Mouse (Mus musculus): ENCODE measurements around the gene Ercc8. TPM values are rescaled to one million over a fixed set of nuclear protein-coding genes. Genes with fewer than 3 reads are reported as not detected.
A peak's percentile ranks its signal among the peaks of the same experiment; 100 is the strongest.

Gene Ercc8
- total RNA-seq, 2 experiments from 2014 or later, result 5.4 to 6.0 TPM

GRCm38 (mm10) chr13:108163912-108164311 lies 5.4 kb downstream of the Ercc8 start:
- no peak overlapping the region for H3K27ac ChIP-seq
- intact Hi-C loops (cut with DNase I), result loop anchor here (10.0 kb wide), 1 partner anchor 161 kb away; no protein-coding TSS in a partner anchor
- H3K4me3 ChIP-seq, result no peak overlapping the region
- TF ChIP-seq CTCF (IDR thresholded peaks at IDR 0.05), result no peak
- no peak for DNase-seq

- DNase-seq, result no peak
Measured at GRCm38 (mm10) chr13:108164621-108165020, 6.1 kb downstream of the Ercc8 start.

GRCm38 (mm10) chr13:108170002-108170401 lies 11.5 kb downstream of the Ercc8 start:
- Histone ChIP-seq H3K4me3 (no peak overlapping the region), H3K27ac (no peak overlapping the region)
- no peak for DNase-seq
- no peak for TF ChIP-seq CTCF (IDR thresholded peaks at IDR 0.05)
- intact Hi-C loops (cut with DNase I), result no loop called here

More at GRCm38 (mm10) chr13:108164621-108165020, 6.1 kb downstream of the Ercc8 start:
- intact Hi-C loops (cut with DNase I), result loop anchor here (10.0 kb wide), 1 partner anchor 160 kb away; no protein-coding TSS in a partner anchor
- Histone ChIP-seq H3K4me3 (no peak overlapping the region), H3K27ac (no peak overlapping the region)
- TF ChIP-seq CTCF (IDR thresholded peaks at IDR 0.05), result no peak

GRCm38 (mm10) chr13:108170511-108170910 lies 12.0 kb downstream of the Ercc8 start:
- Histone ChIP-seq H3K27ac (no peak overlapping the region), H3K4me3 (no peak overlapping the region)
- intact Hi-C loops (cut with DNase I), result no loop called here
- TF ChIP-seq CTCF (IDR thresholded peaks at IDR 0.05), result no peak
- DNase-seq, result no peak

GRCm38 (mm10) chr13:108179618-108180017 lies 21.1 kb downstream of the Ercc8 start:
- TF ChIP-seq CTCF (IDR thresholded peaks at IDR 0.05), result no peak
- intact Hi-C loops (cut with DNase I), result no loop called here
- Histone ChIP-seq H3K27ac (no peak overlapping the region), H3K4me3 (no peak overlapping the region)
- DNase-seq, result no peak

- H3K27ac ChIP-seq, result no peak overlapping the region
- DNase-seq, result no peak
- no peak overlapping the region for H3K4me3 ChIP-seq
- intact Hi-C loops (cut with DNase I), result no loop called here
- no peak for TF ChIP-seq CTCF (IDR thresholded peaks at IDR 0.05)
Measured at GRCm38 (mm10) chr13:108180821-108181220, 22.3 kb downstream of the Ercc8 start.

GRCm38 (mm10) chr13:108184743-108185255 lies 26.3 kb downstream of the Ercc8 start:
- intact Hi-C loops (cut with DNase I), result no loop called here
- DNase-seq, result no peak
- Histone ChIP-seq H3K4me3 (no peak overlapping the region), H3K27ac (no peak overlapping the region)
- no peak for TF ChIP-seq CTCF (IDR thresholded peaks at IDR 0.05)

GRCm38 (mm10) chr13:108185530-108185929 lies 27.0 kb downstream of the Ercc8 start:
- no peak for DNase-seq
- no peak for TF ChIP-seq CTCF (IDR thresholded peaks at IDR 0.05)
- intact Hi-C loops (cut with DNase I), result no loop called here
- Histone ChIP-seq H3K4me3 (no peak overlapping the region), H3K27ac (no peak overlapping the region)

GRCm38 (mm10) chr13:108187994-108188393 lies 29.5 kb downstream of the Ercc8 start:
- intact Hi-C loops (cut with DNase I), result no loop called here
- Histone ChIP-seq H3K27ac (no peak overlapping the region), H3K4me3 (no peak overlapping the region)
- no peak for TF ChIP-seq CTCF (IDR thresholded peaks at IDR 0.05)
- DNase-seq, result no peak

- no peak overlapping the region for H3K27ac ChIP-seq
- H3K4me3 ChIP-seq, result no peak overlapping the region
- intact Hi-C loops (cut with DNase I), result loop anchor here (5.0 kb wide), 1 partner anchor 136 kb away; no protein-coding TSS in a partner anchor
- peak; percentile 68 for TF ChIP-seq CTCF (IDR thresholded peaks at IDR 0.05)
- peak; percentile 45 for DNase-seq
Measured at GRCm38 (mm10) chr13:108191074-108191720, 32.7 kb downstream of the Ercc8 start.

GRCm38 (mm10) chr13:108195474-108195873 lies 36.9 kb downstream of the Ercc8 start:
- no peak for TF ChIP-seq CTCF (IDR thresholded peaks at IDR 0.05)
- intact Hi-C loops (cut with DNase I), result no loop called here
- DNase-seq, result no peak
- Histone ChIP-seq H3K4me3 (no peak overlapping the region), H3K27ac (no peak overlapping the region)

GRCm38 (mm10) chr13:108204857-108205256 lies 46.3 kb downstream of the Ercc8 start:
- TF ChIP-seq CTCF (IDR thresholded peaks at IDR 0.05), result no peak
- no peak overlapping the region for H3K27ac ChIP-seq
- intact Hi-C loops (cut with DNase I), result no loop called here
- no peak for DNase-seq
- H3K4me3 ChIP-seq, result no peak overlapping the region

- intact Hi-C loops (cut with DNase I), result no loop called here
- Histone ChIP-seq H3K4me3 (no peak overlapping the region), H3K27ac (no peak overlapping the region)
- TF ChIP-seq CTCF (IDR thresholded peaks at IDR 0.05), result no peak
- no peak for DNase-seq
Measured at GRCm38 (mm10) chr13:108207447-108207846, 48.9 kb downstream of the Ercc8 start.

- no peak for DNase-seq
- intact Hi-C loops (cut with DNase I), result no loop called here
- TF ChIP-seq CTCF (IDR thresholded peaks at IDR 0.05), result no peak
- Histone ChIP-seq H3K4me3 (no peak overlapping the region), H3K27ac (no peak overlapping the region)
Measured at GRCm38 (mm10) chr13:108208090-108208489, 49.6 kb downstream of the Ercc8 start.
